Mouse (Mus musculus) mature B cell (primary cell): ENCODE measurements at regions not wholly inside any gene's neighbourhood (a gene's known extent, or its start where the extent isn't known, plus 50 kb on each side); places are given as distances from the start of the nearest gene placed in this dataset.

ENCODE experiments used
- in situ Hi-C: fragments of 300-500 bp; cut with MboI; formaldehyde crosslinking; loops from 2 replicates; pipeline ENCODE4 v1.14.3; 2019

DNA sequence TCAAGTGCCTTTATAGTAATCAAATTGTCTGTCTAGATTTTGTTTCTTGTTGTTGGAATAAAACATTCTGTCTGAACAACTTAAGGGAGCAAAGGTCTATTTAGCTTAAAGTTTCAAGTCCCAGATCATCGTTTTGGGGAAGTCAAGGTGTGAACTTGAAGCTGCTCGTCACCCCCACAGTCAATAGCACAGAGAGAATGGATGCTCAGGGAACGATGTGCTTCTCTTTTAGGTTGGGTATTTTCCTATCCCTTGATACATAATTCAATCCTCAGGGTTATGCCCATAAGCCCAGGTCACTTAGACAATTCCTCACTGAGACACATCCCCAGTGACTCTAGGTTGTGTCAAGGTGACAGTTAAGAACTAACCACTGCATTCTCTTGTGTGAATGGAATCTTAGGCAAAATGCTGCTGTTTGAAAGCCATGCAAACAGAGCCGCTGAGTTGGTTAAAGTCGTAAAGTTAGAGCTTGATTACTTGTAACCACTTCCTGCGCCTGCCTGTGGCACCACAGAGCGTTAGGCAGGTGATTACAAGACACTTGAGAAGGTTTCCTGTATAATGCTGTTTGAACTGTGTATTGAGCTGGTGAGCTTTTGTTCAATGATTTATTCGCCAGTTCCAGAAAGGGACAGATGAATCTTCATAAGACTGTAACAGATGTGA is 170.2 kb downstream of the Btg1 start:
- in situ Hi-C loops, result no loop called here

DNA sequence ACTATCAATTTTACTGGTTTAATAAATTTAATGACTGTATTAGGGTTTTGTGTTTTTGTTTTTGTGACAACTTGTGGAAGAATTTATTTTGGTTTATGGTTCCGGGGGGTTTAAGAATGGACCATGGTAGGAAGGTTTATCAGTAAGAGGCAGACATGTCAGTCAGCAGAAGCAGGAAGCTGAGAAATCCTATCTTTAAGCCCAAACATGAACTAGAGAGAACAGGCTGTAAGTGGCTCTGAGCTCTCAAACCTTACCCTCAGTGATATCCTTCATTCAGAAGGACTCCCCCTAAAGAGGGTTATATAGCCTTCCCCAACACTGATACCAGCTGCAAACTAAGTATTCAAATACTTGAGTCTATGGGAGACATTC is 170.8 kb downstream of the Btg1 start:
- in situ Hi-C loops, result no loop called here

DNA sequence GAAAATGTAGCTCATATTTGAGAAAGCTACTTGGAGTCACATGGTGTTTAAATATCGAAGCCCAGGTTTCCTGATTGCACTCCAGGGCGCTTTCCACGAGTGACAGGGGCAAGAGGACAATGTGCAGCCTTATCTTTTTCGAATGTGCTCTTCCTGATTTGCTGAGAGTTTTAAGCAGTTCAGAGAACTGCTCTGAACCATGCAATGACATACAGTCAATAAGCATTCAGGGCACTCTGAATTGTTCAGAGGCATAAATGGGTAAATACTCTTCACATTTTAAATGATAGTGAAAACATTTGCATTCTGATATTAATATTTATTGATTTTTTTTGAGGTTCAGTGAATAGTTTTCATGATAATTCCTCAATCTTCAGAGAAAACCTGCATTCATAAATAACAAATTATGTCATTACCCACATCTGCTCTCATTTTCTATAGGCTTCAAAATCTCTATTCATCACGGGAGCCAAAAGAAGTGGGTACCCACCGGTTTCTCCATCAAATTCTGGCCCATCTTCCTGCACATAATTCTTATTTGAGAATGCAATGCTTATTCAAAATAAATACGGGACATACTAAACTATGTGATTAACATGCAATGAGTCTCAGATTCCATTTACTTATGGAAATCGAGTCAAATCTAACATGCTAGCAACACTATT is 171.7 kb downstream of the Btg1 start:
- in situ Hi-C loops, result no loop called here

DNA sequence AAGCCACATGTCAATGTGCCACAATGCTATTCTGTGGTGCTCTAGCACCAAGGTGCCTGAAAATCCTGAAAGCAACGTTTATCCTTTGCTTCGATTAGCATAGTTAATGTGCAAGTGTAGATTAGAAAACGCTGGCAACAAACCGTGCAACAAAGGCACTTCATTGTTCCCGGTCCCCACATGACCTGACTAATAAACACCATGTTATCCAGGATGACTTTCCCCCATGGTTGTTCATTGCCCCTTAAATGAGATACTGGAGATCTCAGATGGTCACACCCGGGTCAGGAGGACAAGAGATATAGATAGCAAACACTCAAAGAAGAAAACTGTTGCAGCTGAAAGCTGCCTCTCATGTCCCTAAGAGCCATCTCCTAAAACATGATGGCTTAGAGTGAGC is 180.3 kb downstream of the Btg1 start:
- in situ Hi-C loops, result no loop called here

DNA sequence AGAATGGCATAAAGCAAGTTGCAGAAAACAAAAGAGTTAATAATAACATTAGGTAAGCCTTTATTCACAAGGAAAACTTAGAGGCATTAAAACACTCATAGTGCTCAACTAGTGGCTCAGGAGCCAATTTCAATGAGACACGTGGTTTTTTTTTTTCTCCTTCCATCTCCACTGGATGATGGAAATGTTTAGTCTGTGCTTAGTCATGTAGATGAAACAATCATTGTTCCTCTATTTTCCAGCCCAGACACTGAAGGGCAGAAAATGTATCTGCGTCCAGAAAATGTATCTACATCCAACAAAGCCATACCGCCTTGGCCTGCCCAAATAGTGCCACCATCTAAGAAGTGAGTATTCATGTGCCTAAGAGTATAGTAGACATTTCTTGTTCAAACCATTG is 184.0 kb downstream of the Btg1 start:
- in situ Hi-C loops, result no loop called here

DNA sequence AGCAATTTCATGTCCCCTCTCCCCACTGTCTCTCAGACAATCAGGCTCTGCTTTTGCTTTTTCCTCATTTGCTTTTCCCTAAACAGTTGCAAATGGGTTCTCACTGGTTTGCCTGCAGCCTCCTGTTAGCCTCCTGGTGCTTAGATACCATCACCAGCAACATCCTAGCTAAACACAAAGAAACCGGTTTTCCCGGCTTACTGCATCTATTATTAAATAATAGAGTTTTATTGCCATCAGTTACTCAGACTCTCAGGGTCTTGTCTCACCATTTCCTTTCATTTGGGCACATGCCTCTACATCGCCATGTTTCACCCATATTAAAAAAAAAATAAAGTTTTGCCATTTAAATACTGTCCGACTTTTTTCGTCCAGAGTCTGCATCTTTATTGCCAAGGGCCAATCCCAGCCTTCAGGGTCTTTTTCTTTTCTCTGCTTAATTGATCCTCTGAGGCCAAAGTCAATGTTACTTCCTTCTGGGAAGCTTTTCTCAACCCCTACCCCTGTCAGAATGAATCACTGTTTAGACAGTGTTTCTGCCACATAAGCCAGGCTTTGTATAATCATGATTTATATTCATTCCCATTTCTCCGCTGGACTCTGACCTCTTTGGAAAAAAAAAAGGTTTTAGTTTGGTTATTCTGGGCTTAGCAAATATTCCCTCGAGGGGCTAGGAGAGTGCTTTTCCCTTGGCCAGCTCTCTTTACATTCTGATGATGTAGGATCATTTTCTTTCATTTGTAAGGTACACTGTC is 187.4 kb downstream of the Btg1 start:
- in situ Hi-C loops, result no loop called here

DNA sequence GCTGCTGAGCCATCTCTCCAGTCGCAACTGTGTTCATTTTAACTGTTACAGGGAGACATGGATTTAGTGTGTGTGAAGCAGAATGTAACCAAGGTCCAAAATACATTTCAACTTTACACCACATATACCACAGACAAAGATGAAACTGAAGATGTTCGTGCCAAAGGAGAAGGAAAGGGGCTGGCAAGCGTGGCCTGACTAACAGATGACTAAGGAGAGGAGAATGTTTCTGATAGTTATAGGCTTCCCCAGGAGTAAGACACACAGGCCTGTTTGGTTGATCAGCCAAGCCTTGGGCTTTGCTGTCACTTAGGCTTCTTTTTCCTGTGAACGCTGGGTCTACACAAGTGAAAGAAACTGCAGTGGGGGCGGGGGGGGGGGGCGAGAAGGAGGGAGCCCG is 189.8 kb downstream of the Btg1 start:
- in situ Hi-C loops, result no loop called here

DNA sequence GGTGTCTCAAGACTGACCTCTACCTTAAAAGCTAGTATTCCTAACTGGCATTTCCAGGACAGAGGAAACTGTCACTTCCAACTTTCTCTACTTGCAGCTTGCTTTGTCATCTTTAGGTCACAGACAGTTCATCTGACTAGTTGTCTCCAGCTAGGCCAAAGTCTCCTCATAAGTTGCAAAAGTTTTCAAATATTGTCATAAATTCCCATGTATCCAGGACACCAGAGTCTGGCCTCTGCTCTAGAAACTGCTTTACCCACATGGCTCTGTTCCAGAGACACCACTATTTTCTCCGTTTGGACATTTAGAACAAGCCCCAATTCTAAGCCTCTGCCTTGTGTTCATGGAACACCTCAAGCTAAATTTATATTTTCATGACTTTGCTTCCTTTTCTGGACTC is 205.0 kb downstream of the Btg1 start:
- in situ Hi-C loops, result no loop called here

DNA sequence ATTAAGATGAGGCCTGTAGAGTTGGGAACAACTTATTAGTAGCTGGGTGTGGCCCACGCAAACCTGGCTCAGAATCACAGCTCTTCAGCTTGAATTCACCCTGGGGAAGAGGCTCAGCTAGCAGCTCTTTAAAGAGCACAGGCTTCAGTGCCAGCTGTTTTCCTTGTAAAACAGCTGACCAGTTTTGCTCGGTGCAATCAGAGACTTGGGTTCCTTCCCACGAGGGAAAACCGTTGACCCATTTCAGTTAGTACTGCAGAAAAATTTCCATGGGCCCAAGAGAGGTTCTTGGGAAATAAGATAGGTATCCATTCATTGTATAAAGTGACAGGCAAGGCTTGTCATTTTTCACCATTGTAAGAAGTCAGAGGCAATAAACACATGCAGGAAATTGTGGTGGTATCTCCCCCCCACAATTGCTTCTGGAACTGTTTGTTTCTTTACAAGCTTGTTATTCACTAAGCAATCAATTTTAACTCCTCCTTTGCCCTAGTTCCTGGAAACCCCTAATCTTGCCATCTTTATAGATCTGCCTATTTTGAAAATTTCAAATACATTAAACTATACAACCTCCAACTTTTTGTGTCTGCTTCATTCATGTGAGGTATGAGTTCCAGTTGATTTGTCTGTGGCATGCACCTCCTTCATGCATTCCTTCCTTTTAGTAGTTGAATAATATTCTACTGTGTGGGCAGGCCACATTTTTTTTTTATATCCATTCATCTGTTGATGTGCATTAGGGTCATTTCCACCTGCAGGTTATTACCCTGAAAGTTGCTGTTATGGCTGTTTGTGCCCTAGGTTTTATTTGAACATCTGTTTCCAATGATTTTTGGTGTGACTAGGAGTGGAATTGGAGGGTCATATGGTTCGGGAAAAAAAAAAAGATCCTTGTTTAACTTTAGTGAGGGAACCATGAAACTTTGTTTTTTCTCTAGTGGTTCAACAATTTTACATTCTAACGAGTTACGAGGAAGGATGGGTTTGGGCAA is 205.8 kb downstream of the Btg1 start:
- in situ Hi-C loops, result no loop called here

DNA sequence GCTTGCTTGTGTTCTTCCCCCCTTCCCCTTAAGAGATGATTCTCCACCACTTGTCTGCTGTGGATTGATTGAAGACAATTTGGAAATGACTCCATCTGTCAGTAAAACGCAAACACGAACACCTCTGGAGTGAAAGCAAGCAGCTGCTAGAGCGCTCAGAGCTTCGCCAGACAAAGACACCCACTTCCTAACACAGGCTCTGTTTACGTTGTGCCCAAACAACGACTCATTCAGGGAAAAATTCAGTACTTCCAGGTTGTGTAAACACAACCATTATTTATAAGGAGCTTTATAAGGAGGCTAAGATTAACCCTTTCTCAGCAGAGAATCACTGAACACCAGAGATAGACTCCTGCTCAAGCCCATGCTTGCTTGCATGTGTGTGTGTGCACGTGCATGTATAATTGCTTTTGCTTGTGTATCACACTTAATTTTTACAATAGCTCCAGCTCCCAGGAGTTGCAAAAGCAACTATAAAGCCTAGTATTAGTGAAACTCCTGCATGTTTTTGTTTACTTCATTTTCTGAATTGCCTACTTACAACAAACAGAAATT is 209.5 kb downstream of the Btg1 start:
- in situ Hi-C loops, result no loop called here

DNA sequence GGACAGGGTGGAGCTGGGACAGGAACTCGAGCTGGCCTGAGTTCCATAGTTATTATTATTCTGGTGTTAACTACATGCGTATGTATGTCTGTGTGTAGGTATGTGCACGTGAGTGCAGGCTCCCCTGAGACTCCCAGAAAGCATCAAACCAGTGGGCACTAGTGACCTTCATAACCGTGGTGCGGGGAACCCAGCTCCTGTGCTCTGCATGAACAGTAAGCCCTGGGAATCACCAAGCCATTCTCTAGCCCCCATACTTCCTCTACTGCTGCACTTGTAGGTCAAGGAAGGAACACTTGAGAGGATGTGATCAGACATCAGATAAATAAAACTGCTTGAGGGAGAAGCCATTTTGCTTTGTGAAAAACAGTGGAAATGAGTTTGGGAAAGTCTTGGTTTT is 211.2 kb downstream of the Btg1 start:
- in situ Hi-C loops, result no loop called here

DNA sequence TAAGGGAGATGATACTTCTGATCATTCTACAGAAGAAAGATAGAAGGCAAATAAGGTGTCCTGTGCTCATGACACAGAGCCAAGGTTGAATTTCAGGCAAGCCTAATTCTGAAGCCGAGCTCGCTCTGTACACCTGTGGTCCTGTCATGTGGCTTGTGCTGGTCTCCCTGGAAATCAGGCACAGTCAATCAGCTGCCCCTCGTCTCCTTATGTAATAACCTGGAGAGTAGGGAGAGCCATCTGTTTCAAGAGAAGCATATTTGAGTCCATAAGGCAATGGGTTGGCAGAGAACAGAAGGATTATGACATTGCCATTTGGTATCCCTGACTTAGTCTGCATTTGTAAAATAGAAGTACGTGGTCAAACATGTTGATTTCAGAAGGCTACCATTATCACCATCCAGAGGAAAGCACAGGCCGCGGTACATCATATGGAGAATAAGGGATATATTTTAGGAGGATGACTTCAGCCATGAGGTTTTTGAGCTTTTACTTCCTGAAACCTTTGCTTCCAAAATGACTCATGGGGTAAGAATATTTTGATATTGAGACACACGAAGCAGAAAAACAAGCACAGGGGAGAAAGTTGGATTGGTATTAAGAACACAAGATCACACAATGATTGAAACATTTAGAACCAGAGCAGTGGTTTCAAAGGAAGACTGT is 211.9 kb downstream of the Btg1 start:
- in situ Hi-C loops, result no loop called here

DNA sequence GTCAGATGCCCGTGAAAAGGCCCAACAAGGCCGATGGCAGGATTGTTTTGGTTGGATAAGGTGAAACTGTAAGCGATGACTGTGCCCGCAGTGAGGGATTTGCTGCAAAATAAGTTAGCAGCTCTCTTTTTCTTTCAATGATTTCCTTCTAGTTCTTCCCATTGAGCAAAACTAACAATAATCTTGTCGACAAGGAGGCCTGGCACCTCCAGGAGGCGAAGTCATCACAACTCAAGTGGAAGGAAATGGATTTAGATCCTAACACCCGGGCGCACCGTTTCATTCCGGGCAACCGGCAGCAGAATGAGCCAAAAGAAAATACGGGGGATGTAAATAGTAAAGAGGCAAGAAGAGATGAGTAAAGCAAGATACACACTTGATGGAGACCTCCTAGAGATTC is 214.3 kb downstream of the Btg1 start:
- in situ Hi-C loops, result no loop called here

DNA sequence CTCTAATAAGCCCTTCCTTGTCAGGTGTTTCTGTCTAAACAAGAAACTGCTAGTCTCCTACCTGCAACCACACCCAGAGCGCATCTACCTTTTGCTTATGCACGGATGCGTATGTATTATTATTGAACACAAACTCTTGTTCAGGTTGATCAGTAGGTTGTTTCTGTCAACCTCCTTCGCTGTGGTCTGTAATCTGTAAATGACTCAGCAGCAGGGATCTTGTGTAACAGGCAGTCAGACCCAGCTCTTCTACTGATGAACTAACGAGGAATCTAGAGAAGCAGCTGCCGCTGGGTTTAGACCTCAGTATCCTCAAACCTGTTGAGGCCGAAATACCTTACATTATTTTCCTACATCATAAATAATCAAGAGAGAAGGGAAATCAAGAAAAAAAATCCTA is 220.4 kb downstream of the Btg1 start:
- in situ Hi-C loops, result no loop called here

DNA sequence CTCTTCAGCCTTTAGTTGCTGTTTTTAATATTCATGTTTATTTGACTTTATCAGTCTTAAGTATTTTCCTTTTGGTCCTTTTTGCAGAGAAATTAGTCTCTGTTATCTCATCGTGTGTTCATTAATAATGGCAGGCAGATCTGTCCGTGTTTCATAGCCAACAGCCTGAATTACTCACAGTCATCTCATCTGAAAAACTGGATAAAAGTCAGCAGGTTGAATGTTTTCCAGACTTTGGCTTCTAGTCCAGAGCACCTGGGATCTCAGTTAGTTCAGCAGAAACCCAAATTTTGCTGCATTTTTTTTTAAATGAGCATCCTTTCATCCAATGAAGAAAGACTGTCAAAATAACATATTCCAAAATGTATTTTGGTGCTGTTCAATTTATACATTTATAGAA is 224.3 kb downstream of the Btg1 start:
- in situ Hi-C loops, result no loop called here

DNA sequence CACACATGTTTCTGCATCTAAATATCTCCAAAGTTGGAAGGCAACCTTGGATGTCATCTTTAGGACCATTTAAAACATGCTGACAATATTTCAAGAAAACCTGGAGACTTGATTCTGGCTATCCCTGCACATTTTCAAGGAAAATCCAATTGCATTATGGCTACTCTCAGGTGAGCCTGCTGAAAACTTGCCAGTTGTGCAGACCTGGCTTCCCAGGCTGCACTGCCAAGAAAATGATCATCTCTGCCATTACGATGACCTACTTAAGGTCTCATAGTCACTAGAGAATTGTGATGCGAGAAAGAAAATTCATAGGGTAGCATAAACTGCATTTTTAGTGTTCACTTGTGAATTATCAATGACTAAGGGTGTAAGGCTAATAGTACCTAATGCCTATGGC is 225.2 kb downstream of the Btg1 start:
- in situ Hi-C loops, result no loop called here

DNA sequence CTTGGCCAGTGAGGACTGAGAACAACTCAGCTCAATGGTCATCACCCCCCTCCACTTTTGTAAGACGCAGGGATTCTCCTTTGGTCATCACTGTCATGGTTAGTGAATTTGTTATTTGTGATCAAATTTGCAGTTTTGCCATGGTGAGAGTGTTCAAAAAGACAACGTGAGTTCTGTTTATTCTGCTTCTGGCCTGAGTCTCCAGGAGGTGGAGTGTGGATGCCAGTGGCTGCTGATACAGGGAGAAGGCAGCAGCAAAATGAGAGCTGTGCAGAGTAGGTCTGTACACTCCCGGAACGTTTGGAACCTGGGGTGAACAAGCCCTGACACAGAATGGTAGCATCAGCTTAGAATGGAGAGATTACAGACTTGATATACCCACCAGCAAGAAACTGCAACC is 229.1 kb downstream of the Btg1 start:
- in situ Hi-C loops, result no loop called here

DNA sequence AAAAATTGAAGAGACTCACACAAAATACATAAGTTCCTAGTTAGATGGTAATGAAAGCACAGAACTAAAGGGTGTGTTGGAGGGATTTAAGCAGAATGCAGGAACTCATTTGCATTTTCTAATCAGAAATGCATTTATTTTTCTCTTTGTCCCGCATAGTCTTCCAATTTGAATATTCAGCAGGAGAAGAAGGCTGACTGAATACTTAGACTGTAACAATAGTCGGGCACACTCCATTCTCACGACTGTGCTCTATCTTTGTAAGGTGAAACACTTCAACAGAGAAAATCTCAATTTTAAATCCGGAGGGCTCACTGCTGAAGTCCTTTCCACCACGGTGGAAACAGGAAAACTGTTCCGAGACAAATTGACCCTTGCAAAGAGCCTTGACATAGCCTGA is 230.2 kb downstream of the Btg1 start:
- in situ Hi-C loops, result no loop called here

DNA sequence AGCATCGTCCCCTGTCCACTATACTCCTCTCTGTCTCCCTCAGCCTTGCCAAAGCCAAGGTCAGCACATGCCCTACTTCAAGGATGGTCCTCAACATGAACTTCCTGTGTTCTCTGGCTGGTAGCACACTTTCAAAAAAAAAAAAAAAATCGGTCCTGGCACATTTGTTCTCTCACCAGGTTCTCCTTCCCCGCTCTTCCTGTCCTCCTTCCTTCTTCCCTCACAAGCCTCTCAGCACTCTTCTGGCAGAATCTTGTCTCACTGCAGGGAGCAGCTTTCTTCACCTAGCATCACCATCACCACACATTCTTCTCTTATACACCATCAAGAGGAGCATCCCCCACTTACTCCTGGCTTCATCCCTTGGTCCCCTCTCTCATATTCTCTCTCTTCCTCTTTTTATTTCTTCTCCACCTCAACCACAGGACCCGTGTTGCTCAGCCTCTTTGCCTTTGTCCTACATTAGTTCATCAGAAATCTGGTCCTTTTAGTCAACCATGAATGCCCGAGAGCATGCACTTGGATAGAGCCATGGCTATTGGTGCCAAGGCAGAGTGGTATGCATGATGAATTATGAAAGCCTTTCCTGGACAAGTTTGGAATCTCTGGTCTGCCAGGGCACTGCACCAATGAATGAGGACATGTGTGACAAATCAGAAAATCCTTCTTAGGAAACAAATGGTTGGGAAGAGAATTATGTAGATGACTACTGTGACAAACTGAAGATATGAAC is 230.8 kb downstream of the Btg1 start:
- in situ Hi-C loops, result no loop called here

DNA sequence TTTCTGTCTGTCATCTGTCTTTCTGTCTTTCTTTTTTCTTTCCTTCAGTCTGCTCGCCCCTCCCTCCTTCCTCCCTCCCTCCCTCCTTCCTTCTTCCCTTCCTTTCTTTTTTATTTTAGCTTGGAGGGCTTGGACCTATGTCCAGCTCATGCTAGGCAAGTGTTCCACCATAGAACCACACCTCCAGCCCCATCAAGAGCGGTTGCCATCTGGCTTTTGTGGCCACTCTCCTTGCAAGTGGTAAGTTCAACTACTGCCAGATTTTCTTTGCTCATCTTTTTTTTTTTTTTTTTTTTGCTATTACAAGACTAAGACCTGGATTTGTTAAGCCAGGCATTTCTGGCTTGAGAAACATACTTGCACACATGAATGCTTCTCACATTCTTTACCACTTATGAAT is 231.7 kb downstream of the Btg1 start:
- in situ Hi-C loops, result no loop called here

DNA sequence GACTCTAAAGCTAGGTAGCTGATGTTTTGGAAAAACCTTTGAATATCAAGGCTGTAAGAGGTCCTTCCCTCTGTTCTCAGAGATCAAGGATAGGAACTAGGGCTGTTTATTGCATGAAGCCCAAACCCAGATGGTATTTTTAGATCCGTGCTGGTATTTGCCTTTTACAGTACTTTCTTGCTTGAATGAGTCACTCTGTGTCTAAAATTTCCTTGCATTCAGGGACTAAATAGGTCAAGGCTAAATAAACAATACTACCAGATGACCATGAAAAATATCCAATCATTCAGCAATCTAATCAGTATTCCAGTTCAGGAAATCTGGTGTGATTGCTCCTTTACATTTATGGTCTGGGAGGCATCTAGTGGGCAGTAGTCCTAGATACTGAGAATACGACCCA is 243.6 kb downstream of the Btg1 start:
- in situ Hi-C loops, result no loop called here
